Mouse (Mus musculus) layer of hippocampus, postnatal 10 days (tissue): ENCODE data around the gene Tpm3. TPM values are rescaled to one million over a fixed set of nuclear protein-coding genes. Genes with fewer than 3 reads are reported as not detected.

Source experiments
- DNase-seq, 2 experiments: peaks; one replicate each; pipeline ENCODE4 v3.0.0; 2021; ENCODE audit warnings: low spot score in 2 of 2
- long read RNA-seq: library from polyadenylated mRNA; stranded (forward); transcript quantifications from one replicate; pipeline ENCODE4 v2.0.0, GENCODE M21; 2023
- total RNA-seq, 2 experiments: library from RNA; stranded (reverse); gene quantifications; 2 replicates each; pipeline ENCODE4 v1.2.3; 2021

The Tpm3 gene
- 100 to 1,000 TPM; 245 to 256 TPM for total RNA-seq
- long read RNA-seq, transcript Tpm3-201 (8 exons, 2,230 nt) = major isoform, 104 of 382 reads
- long read RNA-seq, transcript Tpm3-203 (8 exons, 1,090 nt) = minor isoform, 12 of 382 reads
- long read RNA-seq, transcript Tpm3-202 (9 exons, 2,190 nt) = minor isoform, 10 of 382 reads
- long read RNA-seq, partial matches to known transcripts = 10 of 382 reads
- long read RNA-seq, other reads (novel, unspliced or antisense) = 246 of 382 reads

GRCm38 (mm10) chr3:90072294-90072693 is at the start of gene Tpm3:
TSS of gene Tpm3 (plus strand) at chr3:90072649.
- no peak for DNase-seq

GRCm38 (mm10) chr3:90034653-90035052 is 37.8 kb upstream of the Tpm3 start:
- no peak for DNase-seq

- DNase-seq = no peak
These were observed 36.2 kb upstream of the Tpm3 start for GRCm38 (mm10) chr3:90036263-90036662.

GRCm38 (mm10) chr3:90049691-90050090 is 22.8 kb upstream of the Tpm3 start:
- DNase-seq = no peak

- peak in 1 of 2 experiments; percentile 60 for DNase-seq
These were observed 20.8 kb upstream of the Tpm3 start, which contains the start of gene 4933434E20Rik for GRCm38 (mm10) chr3:90051441-90052350. TSS of gene 4933434E20Rik (plus strand) at chr3:90051636.

GRCm38 (mm10) chr3:90052351-90053241 is 19.9 kb upstream of the Tpm3 start, which contains the start of gene Ubap2l:
TSS of gene Ubap2l (minus strand) at chr3:90052628.
- peak; percentile 91 for DNase-seq

GRCm38 (mm10) chr3:90061549-90061948 is 10.9 kb upstream of the Tpm3 start:
- no peak for DNase-seq

GRCm38 (mm10) chr3:90062539-90062938 is 9.9 kb upstream of the Tpm3 start:
- no peak for DNase-seq

GRCm38 (mm10) chr3:90064383-90064782 is 8.1 kb upstream of the Tpm3 start:
- DNase-seq = no peak

- DNase-seq = peak; percentile 32 to 53
These were observed 6.9 kb upstream of the Tpm3 start for GRCm38 (mm10) chr3:90065553-90065952.

GRCm38 (mm10) chr3:90067851-90068250 is 4.6 kb upstream of the Tpm3 start:
- DNase-seq = no peak

GRCm38 (mm10) chr3:90069688-90070087 is 2.8 kb upstream of the Tpm3 start:
- DNase-seq = no peak

- peak; percentile 88 to 89 for DNase-seq
These were observed 4.7 kb downstream of the Tpm3 start for GRCm38 (mm10) chr3:90076921-90077716.

- no peak for DNase-seq
These were observed 5.8 kb downstream of the Tpm3 start for GRCm38 (mm10) chr3:90078224-90078623.

- peak; percentile 87 to 90 for DNase-seq
These were observed 6.8 kb downstream of the Tpm3 start for GRCm38 (mm10) chr3:90079133-90079762.

- DNase-seq = peak; percentile 57 to 68
These were observed 7.5 kb downstream of the Tpm3 start for GRCm38 (mm10) chr3:90079763-90080497.

GRCm38 (mm10) chr3:90080498-90080863 is 8.0 kb downstream of the Tpm3 start:
- no peak for DNase-seq

- no peak for DNase-seq
These were observed 9.2 kb downstream of the Tpm3 start for GRCm38 (mm10) chr3:90081365-90082240.
